Mouse (Mus musculus): Measurements from ENCODE around the gene Pfkfb1.

GRCm38 (mm10) chrX:150564644-150565357 is 23.2 kb upstream of the Pfkfb1 start:
- no peak for TF ChIP-seq GATA1 (IDR thresholded peaks at IDR 0.05; ENCODE audit: borderline replicate concordance, low read length)
- no peak for TF ChIP-seq FLI1 (IDR thresholded peaks at IDR 0.05; ENCODE audit: low read length)

Measured in megakaryocyte, embryonic 14.5 days (primary cell).